Mouse (Mus musculus) left cerebral cortex, adult 2 months (tissue): ENCODE measurements around the gene Ect2. TPM values are rescaled to one million over a fixed set of nuclear protein-coding genes. Genes with fewer than 3 reads are reported as not detected.

Experiments
- DNase-seq, 2 experiments: peaks; one replicate each; pipeline ENCODE4 v3.0.0; 2021 to 2022; ENCODE audit warnings: low spot score in 2 of 2, mixed read lengths in 1 of 2; ENCODE audit errors: extremely low spot score in 1 of 2
- H3K27ac ChIP-seq: fragments of 200-600 bp; 2 replicates; pipeline ENCODE4 v1.8.1; 2022
- H3K4me3 ChIP-seq: fragments of 200-600 bp; 2 replicates; pipeline ENCODE4 v1.8.1; 2022
- CTCF ChIP-seq: fragments of 200-600 bp; IDR thresholded peaks from 2 replicates; pipeline ENCODE4 v1.8.1; 2022; ENCODE audit warnings: antibody characterized with exemption, mild to moderate bottlenecking, moderate library complexity
- intact Hi-C: fragments of 180-260 bp; cut with DNase I; formaldehyde crosslinking; loops from one replicate; pipeline ENCODE4 v1.15.1; 2025
- total RNA-seq, 2 experiments: library from RNA; stranded (reverse); gene quantifications; 2 replicates each; pipeline ENCODE4 v1.2.3; 2021

Gene Ect2
- total RNA-seq, 2 experiments from 2014 or later: 0.79 to 1.4 TPM

GRCm38 (mm10) chr3:27098633-27099032 is 55.0 kb downstream of the Ect2 start:
- intact Hi-C loops: no loop called here
- no peak for TF ChIP-seq CTCF
- H3K27ac ChIP-seq: no peak overlapping the region
- DNase-seq: no peak
- no peak overlapping the region for H3K4me3 ChIP-seq

DNA sequence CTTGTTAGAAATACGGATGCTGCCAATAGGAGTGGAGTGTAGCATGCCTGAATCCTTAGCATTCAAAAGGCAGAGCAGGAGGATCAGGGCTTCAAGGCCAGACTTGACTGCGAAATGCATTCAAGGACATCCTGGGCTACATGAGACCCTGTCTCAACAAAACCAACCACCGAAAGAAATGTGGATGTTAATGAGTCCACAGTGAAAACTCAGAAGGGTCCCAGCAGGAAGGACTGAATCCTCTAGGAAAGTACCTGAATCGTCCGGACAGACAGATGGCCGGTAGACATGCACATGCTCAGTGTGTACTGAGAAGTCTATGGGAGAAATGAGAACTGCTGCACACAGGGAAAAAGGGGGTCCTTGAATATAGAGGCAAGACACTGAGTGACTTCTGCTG is 67.5 kb downstream of the Ect2 start:
- Histone ChIP-seq H3K27ac (no peak overlapping the region), H3K4me3 (no peak overlapping the region)
- no peak for TF ChIP-seq CTCF
- DNase-seq: no peak
- intact Hi-C loops: no loop called here

DNA sequence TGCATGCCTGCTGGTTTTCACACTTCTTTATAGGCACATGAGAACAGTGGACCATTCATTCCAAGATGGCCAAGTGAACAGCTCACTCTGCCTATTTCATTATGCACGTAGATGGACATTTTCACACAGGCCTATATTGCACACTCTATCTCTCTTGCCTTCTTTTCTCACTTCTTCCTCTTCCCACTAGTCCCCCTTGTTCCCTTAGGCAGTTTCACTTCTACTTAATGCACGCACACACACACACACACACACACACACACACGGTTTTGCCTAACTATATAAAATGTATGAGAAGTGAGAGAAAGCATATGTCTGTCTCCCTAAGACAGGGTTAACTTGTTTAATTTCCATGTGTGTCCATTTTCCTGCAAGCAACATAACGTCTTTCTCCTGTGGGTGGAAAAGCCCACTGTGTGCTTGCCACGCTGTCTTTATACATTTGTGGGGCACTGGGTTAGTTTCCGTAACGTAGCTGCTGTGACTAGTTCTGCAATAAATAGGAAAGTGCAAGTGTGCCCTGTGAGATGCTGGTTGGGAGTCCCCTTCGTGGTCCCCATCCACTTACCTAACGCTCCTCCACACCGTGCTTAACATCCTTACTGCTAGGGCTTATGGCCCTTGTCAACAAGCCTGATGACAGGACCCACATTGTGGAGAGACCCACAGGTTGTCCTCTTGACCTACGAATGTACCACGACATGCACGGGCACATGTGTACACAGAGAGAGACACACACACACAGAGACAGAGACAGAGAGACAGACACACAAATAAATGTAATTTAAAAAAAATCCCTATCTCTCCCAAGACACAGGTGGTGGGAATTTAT is 72.2 kb downstream of the Ect2 start:
- H3K4me3 ChIP-seq: no peak overlapping the region
- no peak for TF ChIP-seq CTCF
- intact Hi-C loops: no loop called here

DNA sequence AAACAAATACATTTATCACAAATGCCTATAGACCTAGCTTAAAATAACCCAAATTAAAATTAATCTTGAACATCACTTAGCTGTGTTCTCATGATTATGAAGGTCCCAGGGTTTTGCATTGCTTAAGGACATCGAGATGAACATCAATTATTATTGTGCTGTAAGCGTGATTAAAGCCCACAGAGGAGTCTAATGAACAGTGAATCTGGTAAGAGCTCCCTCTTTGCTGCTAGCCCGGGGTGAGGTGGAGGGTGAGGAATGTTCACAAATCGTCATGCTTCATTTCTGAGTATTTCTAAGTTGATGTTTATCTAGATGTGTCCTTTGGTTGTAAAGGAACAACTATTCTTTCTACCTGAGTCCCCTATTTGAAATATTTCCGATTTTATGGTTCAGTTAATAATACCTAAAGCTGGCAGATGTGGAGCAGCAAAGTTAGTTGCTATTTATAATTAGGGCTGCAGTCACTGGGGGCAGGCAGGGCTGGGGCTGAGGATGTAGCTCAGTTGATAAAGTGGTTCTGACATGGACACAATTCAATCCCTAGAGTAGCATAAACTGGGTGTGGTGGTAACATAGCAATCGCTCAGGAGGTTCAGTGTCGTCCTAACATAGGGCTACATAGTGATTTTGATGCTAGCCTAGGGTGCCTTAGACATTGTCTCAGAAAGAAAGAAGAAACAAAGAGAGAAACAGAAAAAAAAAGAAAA is 73.5 kb downstream of the Ect2 start:
- no peak for TF ChIP-seq CTCF
- Histone ChIP-seq H3K4me3 (no peak overlapping the region), H3K27ac (no peak overlapping the region)
- intact Hi-C loops: no loop called here
- DNase-seq: no peak

More for the DNA sequence above, 72.2 kb downstream of the Ect2 start:
- H3K27ac ChIP-seq: no peak overlapping the region
- no peak for DNase-seq

DNA sequence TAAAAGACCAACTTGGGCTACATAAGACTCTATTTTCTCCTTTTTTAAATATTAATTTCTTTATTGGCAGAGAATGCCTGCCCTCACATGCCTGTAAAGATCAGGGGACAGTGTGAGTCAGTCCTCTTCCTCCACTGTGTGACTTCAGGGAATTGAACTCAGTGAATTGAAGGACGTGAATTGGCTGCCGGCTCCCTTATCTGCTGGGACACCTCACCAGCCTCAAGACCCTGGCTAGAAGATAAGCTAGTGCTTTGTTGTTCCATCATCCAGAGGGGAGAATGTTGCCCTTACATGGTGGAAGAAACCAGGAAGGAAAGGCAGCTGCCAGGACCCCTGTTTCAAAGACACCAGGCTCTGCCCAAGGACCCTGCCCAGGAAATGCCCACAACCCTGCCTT is 79.8 kb downstream of the Ect2 start:
- intact Hi-C loops: no loop called here
- H3K4me3 ChIP-seq: no peak overlapping the region
- no peak overlapping the region for H3K27ac ChIP-seq
- no peak for TF ChIP-seq CTCF
- no peak for DNase-seq

GRCm38 (mm10) chr3:27071706-27072105 is 82.0 kb downstream of the Ect2 start:
- no peak for DNase-seq
- intact Hi-C loops: no loop called here
- TF ChIP-seq CTCF: no peak
- no peak overlapping the region for H3K4me3 ChIP-seq
- no peak overlapping the region for H3K27ac ChIP-seq

DNA sequence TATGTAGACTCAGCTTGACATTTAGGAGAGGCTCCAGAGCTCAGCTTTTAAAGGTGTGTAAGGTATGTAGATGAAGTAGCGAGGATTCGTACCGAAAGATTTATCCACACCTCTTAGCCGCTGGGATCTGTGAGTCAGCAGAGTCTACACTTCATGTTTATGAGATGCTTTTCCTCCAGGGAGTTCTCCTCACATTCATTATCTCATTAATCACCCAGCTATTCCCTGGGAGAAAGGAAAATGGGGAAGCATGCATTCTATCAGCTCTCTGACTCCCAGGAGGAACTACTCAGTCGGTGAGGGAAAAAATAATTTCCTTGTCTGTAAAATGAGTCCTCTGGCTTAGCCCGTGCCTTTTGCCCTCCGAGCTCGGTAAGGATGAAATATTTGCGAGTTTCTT is 83.3 kb downstream of the Ect2 start:
- Histone ChIP-seq H3K27ac (no peak overlapping the region), H3K4me3 (no peak overlapping the region)
- no peak for TF ChIP-seq CTCF
- intact Hi-C loops: no loop called here
- DNase-seq: no peak

GRCm38 (mm10) chr3:27067206-27067605 is 86.5 kb downstream of the Ect2 start:
- no peak overlapping the region for H3K4me3 ChIP-seq
- peak; percentile 37 for TF ChIP-seq CTCF
- H3K27ac ChIP-seq: no peak overlapping the region
- DNase-seq: no peak
- intact Hi-C loops: no loop called here

GRCm38 (mm10) chr3:27064886-27065285 is 88.8 kb downstream of the Ect2 start:
- intact Hi-C loops: no loop called here
- no peak for TF ChIP-seq CTCF

GRCm38 (mm10) chr3:27063399-27064260 is 90.0 kb downstream of the Ect2 start:
- TF ChIP-seq CTCF: no peak
- H3K4me3 ChIP-seq: no peak overlapping the region
- intact Hi-C loops: no loop called here
- no peak for DNase-seq
- no peak overlapping the region for H3K27ac ChIP-seq

More at GRCm38 (mm10) chr3:27064886-27065285, 88.8 kb downstream of the Ect2 start:
- H3K4me3 ChIP-seq: no peak overlapping the region
- H3K27ac ChIP-seq: no peak overlapping the region
- no peak for DNase-seq

DNA sequence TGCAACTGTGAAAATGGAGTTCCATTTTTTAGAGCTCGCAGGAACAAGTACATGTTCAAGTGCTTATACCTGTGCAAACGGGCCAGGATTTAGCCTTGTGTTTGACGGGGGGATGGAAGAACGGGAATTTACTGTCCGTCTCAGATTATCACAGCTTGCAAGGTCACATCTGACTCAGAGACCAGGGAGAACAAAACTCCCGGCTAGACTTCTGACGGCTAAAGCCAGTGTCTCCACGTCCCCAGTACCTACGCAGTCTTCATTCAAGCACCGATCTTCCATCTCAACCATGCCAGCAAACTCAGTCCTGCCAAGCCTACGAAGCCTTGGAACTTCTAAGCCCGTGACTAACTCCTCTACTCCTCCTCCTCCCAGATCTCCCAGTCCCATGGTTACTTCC is 93.2 kb downstream of the Ect2 start:
- TF ChIP-seq CTCF: no peak
- no peak for DNase-seq
- Histone ChIP-seq H3K27ac (no peak overlapping the region), H3K4me3 (no peak overlapping the region)
- intact Hi-C loops: no loop called here
